Mouse (Mus musculus) T-cell, adult 2 months (primary cell): ENCODE results near the gene Hba-x.

ENCODE experiments used
- DNase-seq: peaks from one replicate; pipeline ENCODE4 v3.0.0; 2022; ENCODE audit warnings: low spot score

Hba-x gene

GRCm38 (mm10) chr11:32276347-32276746, at the start of gene Hba-x:
Hba-x (plus strand) TSS chr11:32276400.
- DNase-seq: no peak

GRCm38 (mm10) chr11:32227041-32227440, 49.2 kb upstream of the Hba-x start:
- no peak for DNase-seq

- DNase-seq: no peak
Observed at GRCm38 (mm10) chr11:32227555-32227954, 48.6 kb upstream of the Hba-x start.

- no peak for DNase-seq
Observed at GRCm38 (mm10) chr11:32228292-32228845, 47.8 kb upstream of the Hba-x start.

- DNase-seq: no peak
Observed at GRCm38 (mm10) chr11:32230220-32230619, 46.0 kb upstream of the Hba-x start.

- DNase-seq: no peak
Observed at GRCm38 (mm10) chr11:32231125-32231524, 45.1 kb upstream of the Hba-x start.

- DNase-seq: no peak
Observed at GRCm38 (mm10) chr11:32232848-32233247, 43.4 kb upstream of the Hba-x start.

GRCm38 (mm10) chr11:32233895-32234294, 42.3 kb upstream of the Hba-x start:
- no peak for DNase-seq

- no peak for DNase-seq
Observed at GRCm38 (mm10) chr11:32234816-32235485, 41.2 kb upstream of the Hba-x start.

- no peak for DNase-seq
Observed at GRCm38 (mm10) chr11:32235646-32236045, 40.6 kb upstream of the Hba-x start.

- no peak for DNase-seq
Observed at GRCm38 (mm10) chr11:32236132-32236531, 40.1 kb upstream of the Hba-x start.

- no peak for DNase-seq
Observed at GRCm38 (mm10) chr11:32236712-32237410, 39.3 kb upstream of the Hba-x start.

GRCm38 (mm10) chr11:32237411-32237795, 38.8 kb upstream of the Hba-x start:
- no peak for DNase-seq

GRCm38 (mm10) chr11:32238093-32238860, 37.9 kb upstream of the Hba-x start:
- peak; percentile 69 for DNase-seq

GRCm38 (mm10) chr11:32241391-32241790, 34.8 kb upstream of the Hba-x start:
- DNase-seq: no peak

- no peak for DNase-seq
Observed at GRCm38 (mm10) chr11:32242209-32242608, 34.0 kb upstream of the Hba-x start.

- DNase-seq: no peak
Observed at GRCm38 (mm10) chr11:32243205-32243955, 32.8 kb upstream of the Hba-x start.

- no peak for DNase-seq
Observed at GRCm38 (mm10) chr11:32244064-32244463, 32.1 kb upstream of the Hba-x start.

- no peak for DNase-seq
Observed at GRCm38 (mm10) chr11:32244617-32245016, 31.6 kb upstream of the Hba-x start.

- no peak for DNase-seq
Observed at GRCm38 (mm10) chr11:32245614-32246013, 30.6 kb upstream of the Hba-x start.

- DNase-seq: no peak
Observed at GRCm38 (mm10) chr11:32247068-32247467, 29.1 kb upstream of the Hba-x start.

GRCm38 (mm10) chr11:32248350-32248749, 27.9 kb upstream of the Hba-x start:
- no peak for DNase-seq
